Mouse (Mus musculus): Measurements from ENCODE around the gene Adam19.
"Not testable (repeated sequence)": the region's sequence is repeated elsewhere in the genome, so short reads cannot be mapped to it uniquely, and the experiment has no call there.

Gene Adam19

GRCm38 (mm10) chr11:46128548-46128945 is 72.8 kb downstream of the Adam19 start:
- peak; percentile 13 for DNase-seq (ENCODE audit: low read depth, low spot score)

GRCm38 (mm10) chr11:46131022-46131986 is 75.5 kb downstream of the Adam19 start:
- no peak for DNase-seq (ENCODE audit: low read depth, low spot score)

- no peak for DNase-seq (ENCODE audit: low read depth, low spot score)
Measured at GRCm38 (mm10) chr11:46134899-46135298, 79.1 kb downstream of the Adam19 start.

GRCm38 (mm10) chr11:46143342-46143741 is 87.5 kb downstream of the Adam19 start:
- DNase-seq (ENCODE audit: low read depth, low spot score), result no peak

- no peak for DNase-seq (ENCODE audit: low read depth, low spot score)
Measured at GRCm38 (mm10) chr11:46145163-46145875, 89.5 kb downstream of the Adam19 start.

- no peak for DNase-seq (ENCODE audit: low read depth, low spot score)
Measured at GRCm38 (mm10) chr11:46146619-46147018, 90.8 kb downstream of the Adam19 start.

- no peak for DNase-seq (ENCODE audit: low read depth, low spot score)
Measured at GRCm38 (mm10) chr11:46156945-46157344, 101.2 kb downstream of the Adam19 start.

GRCm38 (mm10) chr11:46157462-46157861 is 101.7 kb downstream of the Adam19 start:
- DNase-seq (ENCODE audit: low read depth, low spot score), result no peak

GRCm38 (mm10) chr11:46165866-46166585 is 110.2 kb downstream of the Adam19 start, which contains the start of gene Nipal4:
Nipal4 (minus strand) TSS chr11:46166508.
- DNase-seq (ENCODE audit: low read depth, low spot score), result no peak

- DNase-seq (ENCODE audit: low read depth, low spot score), result no peak
Measured at GRCm38 (mm10) chr11:46168506-46168905, 112.7 kb downstream of the Adam19 start.

- DNase-seq (ENCODE audit: low read depth, low spot score), result no peak
Measured at GRCm38 (mm10) chr11:46169908-46170307, 114.1 kb downstream of the Adam19 start.

- no peak for DNase-seq (ENCODE audit: low read depth, low spot score)
Measured at GRCm38 (mm10) chr11:46172128-46172527, 116.3 kb downstream of the Adam19 start.

GRCm38 (mm10) chr11:46176155-46176554 is 120.4 kb downstream of the Adam19 start:
- no peak for DNase-seq (ENCODE audit: low read depth, low spot score)

- DNase-seq (ENCODE audit: low read depth, low spot score), result no peak
Measured at GRCm38 (mm10) chr11:46177246-46178043, 121.7 kb downstream of the Adam19 start.

GRCm38 (mm10) chr11:46182031-46182430 is 126.2 kb downstream of the Adam19 start:
- not testable (repeated sequence) for DNase-seq (ENCODE audit: low read depth, low spot score)

GRCm38 (mm10) chr11:46184946-46185345 is 129.2 kb downstream of the Adam19 start:
- no peak for DNase-seq (ENCODE audit: low read depth, low spot score)

GRCm38 (mm10) chr11:46185486-46185885 is 129.7 kb downstream of the Adam19 start:
- no peak for DNase-seq (ENCODE audit: low read depth, low spot score)

- no peak for DNase-seq (ENCODE audit: low read depth, low spot score)
Measured at GRCm38 (mm10) chr11:46188283-46188682, 132.5 kb downstream of the Adam19 start.

GRCm38 (mm10) chr11:46194175-46194574 is 138.4 kb downstream of the Adam19 start:
- DNase-seq (ENCODE audit: low read depth, low spot score), result no peak
